Mouse (Mus musculus): ENCODE results near the gene Rab37.

Gene Rab37

GRCm38 (mm10) chr11:115162832-115163480 is 71.7 kb downstream of the Rab37 start, which contains the start of gene Slc9a3r1:
Gene Slc9a3r1, plus strand, starts transcription at chr11:115163341.
- in situ Hi-C loops (cut with MseI, MboI) = loop anchor here in 1 of 2 experiments (5.0 kb wide), 1 partner anchor 99 kb away; no protein-coding TSS in a partner anchor

- in situ Hi-C loops (cut with MseI, MboI) = loop anchor here in 1 of 2 experiments (5.0 kb wide), 1 partner anchor 99 kb away; no protein-coding TSS in a partner anchor
Observed at GRCm38 (mm10) chr11:115163568-115164150, 72.4 kb downstream of the Rab37 start.

- in situ Hi-C loops (cut with MseI, MboI) = loop anchor here in 1 of 2 experiments (5.0 kb wide), 1 partner anchor 98 kb away; no protein-coding TSS in a partner anchor
Observed at GRCm38 (mm10) chr11:115164341-115164975, 73.2 kb downstream of the Rab37 start.

GRCm38 (mm10) chr11:115164976-115165374 is 73.7 kb downstream of the Rab37 start:
- in situ Hi-C loops (cut with MseI, MboI) = loop anchor here in 1 of 2 experiments (5.0 kb wide), 1 partner anchor 97 kb away; no protein-coding TSS in a partner anchor

- in situ Hi-C loops (cut with MseI, MboI) = no loop called here
Observed at GRCm38 (mm10) chr11:115166776-115167175, 75.5 kb downstream of the Rab37 start.

- in situ Hi-C loops (cut with MseI, MboI) = no loop called here
Observed at GRCm38 (mm10) chr11:115167631-115168249, 76.5 kb downstream of the Rab37 start.

GRCm38 (mm10) chr11:115169430-115169829 is 78.2 kb downstream of the Rab37 start:
- in situ Hi-C loops (cut with MseI, MboI) = no loop called here

- in situ Hi-C loops (cut with MseI, MboI) = no loop called here
Observed at GRCm38 (mm10) chr11:115171125-115171524, 79.9 kb downstream of the Rab37 start.

- in situ Hi-C loops (cut with MseI, MboI) = no loop called here
Observed at GRCm38 (mm10) chr11:115172825-115173287, 81.6 kb downstream of the Rab37 start.

GRCm38 (mm10) chr11:115173549-115174339 is 82.5 kb downstream of the Rab37 start:
- in situ Hi-C loops (cut with MseI, MboI) = no loop called here

GRCm38 (mm10) chr11:115176399-115177190 is 85.4 kb downstream of the Rab37 start:
- in situ Hi-C loops (cut with MseI, MboI) = no loop called here

GRCm38 (mm10) chr11:115177559-115178195 is 86.4 kb downstream of the Rab37 start:
- in situ Hi-C loops (cut with MseI, MboI) = no loop called here

- in situ Hi-C loops (cut with MseI, MboI) = no loop called here
Observed at GRCm38 (mm10) chr11:115178766-115179165, 87.5 kb downstream of the Rab37 start.

GRCm38 (mm10) chr11:115179191-115179590 is 88.0 kb downstream of the Rab37 start:
- in situ Hi-C loops (cut with MseI, MboI) = no loop called here

GRCm38 (mm10) chr11:115179881-115180280 is 88.7 kb downstream of the Rab37 start:
- in situ Hi-C loops (cut with MseI, MboI) = no loop called here

GRCm38 (mm10) chr11:115181913-115182638 is 90.8 kb downstream of the Rab37 start:
- in situ Hi-C loops (cut with MseI, MboI) = no loop called here

GRCm38 (mm10) chr11:115184973-115185372 is 93.7 kb downstream of the Rab37 start:
- in situ Hi-C loops (cut with MseI, MboI) = no loop called here

- in situ Hi-C loops (cut with MseI, MboI) = no loop called here
Observed at GRCm38 (mm10) chr11:115187224-115187639, 96.0 kb downstream of the Rab37 start, which contains the start of gene Tmem104. Gene Tmem104, plus strand, starts transcription at chr11:115187487.

- in situ Hi-C loops (cut with MseI, MboI) = no loop called here
Observed at GRCm38 (mm10) chr11:115187693-115188092, 96.5 kb downstream of the Rab37 start, which contains the start of gene Nat9. Gene Nat9, minus strand, starts transcription at chr11:115187859.

All from mouse trophoblast stem cell (cell line).